Mouse (Mus musculus) lung, postnatal 10 days (tissue): ENCODE measurements around the gene Myzap.
"Not testable (repeated sequence)": the region's sequence is repeated elsewhere in the genome, so short reads cannot be mapped to it uniquely, and the experiment has no call there.

ENCODE experiments used
- DNase-seq: peaks from one replicate; pipeline ENCODE4 v3.0.0; 2021

Myzap gene

DNA sequence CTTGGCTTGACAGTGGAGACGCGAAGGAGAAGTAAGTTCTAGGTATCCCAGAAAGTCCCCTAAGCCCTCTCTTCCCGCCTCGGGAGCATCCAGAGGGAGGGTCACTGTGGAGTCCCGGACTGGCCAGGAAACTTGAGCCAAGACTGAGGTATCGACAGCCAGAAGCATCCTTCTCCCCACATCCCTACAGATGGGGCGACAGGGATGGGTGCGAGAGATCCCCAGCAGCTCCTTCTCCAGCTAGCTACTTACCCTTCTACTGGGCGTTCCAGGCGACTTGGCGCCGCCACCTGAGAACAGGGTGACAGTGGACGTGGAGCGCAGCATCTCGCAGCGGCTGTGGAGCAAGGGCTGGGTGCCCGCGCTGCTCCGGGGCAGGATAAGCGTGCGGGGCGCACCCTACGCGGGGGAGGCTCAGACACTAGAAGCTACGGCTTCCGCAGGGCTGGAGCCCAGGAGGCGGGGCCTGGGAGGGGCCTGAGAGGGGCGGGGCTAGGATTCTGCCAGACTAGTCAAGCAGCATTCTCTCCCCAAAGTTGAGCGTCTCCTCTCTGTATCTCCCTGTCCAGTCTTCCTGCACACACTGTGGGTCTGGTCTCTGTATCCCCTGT, at the start of gene Myzap:
Myzap (minus strand) TSS at position 423 of the 611 bp plus-strand sequence.
- peak; percentile 97 for DNase-seq

DNA sequence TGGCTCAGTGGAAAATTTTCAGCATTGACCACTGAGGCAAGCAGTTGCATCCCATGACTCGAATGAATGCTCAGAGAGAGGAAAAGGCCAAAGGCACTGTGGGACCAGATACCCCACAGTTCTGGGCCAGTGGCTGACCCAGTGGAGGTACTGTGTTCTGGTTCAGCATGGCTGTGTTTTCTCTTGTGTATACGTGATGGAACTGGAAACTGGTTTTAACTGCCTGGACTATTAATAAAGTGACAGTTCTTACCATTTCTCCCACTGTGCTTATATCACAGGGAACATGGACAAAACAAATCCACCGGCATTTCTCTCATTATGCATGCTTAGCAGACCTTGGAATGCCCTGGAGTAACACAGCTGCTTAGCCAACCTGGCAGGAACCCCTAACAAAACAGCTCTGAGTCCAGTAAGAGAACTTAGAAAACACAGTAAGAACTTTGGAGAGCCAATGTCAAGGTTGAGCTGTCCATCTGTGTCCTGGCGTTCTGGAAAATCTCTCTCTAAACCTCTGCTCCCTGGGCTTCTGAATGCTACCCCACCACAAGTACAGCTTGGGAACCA, 48.3 kb upstream of the Myzap start:
- DNase-seq, result no peak

DNA sequence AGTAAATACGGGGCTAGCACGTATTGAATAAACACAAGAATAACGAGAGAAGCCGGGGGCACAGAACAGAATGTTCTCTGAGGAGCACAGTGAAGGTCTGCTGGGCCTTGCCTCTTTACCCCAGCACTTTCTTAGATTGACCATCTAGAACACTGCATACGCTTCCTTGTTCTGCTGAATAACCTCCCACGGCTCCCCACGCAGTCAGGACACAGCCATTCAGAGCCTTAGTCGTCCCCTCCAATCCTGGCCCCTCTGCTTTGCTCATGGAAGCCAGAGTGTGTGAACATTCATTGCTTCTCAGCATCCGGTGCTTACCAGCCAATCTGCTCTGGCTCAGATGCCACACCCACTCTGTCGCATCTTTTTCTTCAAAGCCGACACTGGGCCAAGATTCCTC, 46.0 kb upstream of the Myzap start:
- DNase-seq, result no peak

DNA sequence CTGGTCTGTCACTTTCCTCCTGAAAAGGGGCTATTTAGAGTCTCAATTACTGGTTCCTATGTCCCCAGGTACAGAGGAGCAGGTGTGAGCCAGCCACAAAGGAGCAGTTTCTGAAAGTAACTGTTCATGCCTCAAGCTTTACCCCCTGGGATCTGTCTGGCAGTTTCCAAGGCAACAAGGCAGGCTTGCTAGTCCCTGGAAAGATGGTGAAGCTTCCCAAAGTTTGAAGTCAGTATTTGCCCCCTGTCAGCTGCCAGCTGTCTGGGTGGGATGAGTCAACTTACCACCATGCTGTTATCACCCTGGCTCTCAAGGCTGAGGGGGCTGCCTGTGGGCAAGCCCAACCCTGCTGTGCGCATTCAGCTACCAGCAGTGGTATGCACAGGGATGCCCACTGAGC, 44.7 kb upstream of the Myzap start:
- DNase-seq, result no peak

DNA sequence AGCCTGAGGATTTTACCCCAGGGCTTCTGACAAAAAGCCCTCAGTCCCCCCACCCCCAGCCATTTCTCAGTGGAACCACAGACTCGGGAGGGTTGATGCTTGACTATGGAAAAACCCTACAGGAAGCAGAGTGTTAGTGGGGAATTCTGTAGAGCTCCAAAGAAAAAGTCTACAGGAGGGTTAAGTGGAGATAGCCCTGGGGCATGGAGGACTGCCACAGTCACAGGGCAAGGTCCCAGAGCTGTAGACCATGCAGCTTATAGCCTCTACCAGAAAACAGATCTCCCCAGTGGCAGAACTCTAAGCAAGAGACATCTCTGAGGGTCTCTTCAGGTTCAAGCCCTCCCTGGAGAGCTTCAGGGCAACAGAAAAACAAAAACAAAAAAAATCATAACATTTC, 43.5 kb upstream of the Myzap start:
- DNase-seq, result no peak

DNA sequence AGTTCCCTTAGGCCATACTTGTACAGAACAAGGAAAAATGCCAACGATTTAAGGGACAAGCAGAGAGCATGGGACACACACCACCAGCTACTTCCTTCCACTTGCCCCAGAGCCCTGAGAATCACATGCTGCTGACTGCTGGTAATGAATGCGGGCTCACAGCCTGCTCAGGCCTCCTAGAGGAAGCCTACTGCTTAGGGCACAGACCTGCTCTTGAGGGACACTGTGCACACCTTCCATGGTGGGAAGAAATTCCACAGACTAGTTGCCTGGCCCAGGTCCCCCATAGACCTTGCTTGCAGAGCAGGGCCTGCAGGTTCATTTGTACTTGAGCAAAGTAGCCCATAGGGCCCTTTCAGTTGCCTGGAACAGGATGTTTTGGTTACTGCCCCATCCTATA, 42.8 kb upstream of the Myzap start:
- DNase-seq, result no peak

DNA sequence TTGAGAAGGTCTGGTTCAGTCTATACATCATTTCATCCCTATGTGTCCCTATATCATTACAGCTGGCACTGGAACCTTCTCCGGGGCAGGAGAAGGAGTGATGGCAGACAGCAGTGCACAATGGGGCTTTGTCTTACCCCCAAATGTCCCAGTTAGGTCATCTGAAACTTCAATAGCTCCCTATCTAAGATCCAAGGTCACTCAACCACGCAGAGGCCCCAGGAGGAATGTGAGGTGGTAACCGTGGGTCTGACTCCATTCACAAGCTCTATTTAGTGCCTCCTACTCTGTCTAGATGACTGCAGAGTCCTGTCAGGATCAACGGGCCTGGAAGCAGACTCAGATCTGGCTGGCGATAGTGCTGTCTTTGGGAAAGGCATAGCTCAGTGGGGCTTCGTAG, 36.8 kb upstream of the Myzap start:
- no peak for DNase-seq

DNA sequence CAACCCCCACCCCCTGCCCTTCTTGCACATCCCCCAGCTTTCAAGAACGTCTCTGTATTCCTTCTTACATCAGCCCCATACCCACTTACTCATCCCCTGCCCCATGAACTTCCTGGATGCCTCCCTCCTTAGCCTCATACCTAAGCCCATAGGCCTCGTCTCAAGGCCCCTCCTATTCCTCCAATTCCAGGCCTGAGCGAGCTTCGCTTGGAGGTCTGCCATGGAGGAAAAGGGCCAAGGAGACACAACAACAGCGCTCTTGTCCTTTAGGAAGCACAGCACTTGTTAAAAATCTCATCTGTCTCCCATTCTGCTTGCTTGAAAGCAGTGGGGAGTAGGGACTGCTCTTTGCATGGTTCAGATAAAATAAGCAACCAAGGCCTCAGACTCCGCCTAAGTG, 36.1 kb upstream of the Myzap start:
- DNase-seq, result no peak

DNA sequence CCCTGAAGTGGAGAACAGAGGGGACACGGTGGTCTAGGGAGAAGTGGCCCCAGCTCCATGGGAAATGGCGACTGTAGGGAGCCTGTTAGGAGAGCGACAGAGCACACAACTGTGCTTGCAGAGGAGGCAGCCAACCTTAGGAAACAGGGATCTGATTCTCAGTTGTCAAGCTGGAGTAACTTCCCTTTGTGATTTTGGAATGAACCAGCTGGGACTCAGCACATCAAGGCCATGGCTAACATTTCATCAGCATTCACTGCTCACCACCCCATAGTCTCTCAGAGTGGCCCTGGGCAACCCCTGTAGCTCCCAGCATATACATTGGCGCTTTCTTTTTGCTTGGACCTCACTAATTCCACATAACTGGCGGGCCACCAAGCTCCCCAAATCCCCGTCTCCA, 33.8 kb upstream of the Myzap start:
- no peak for DNase-seq

DNA sequence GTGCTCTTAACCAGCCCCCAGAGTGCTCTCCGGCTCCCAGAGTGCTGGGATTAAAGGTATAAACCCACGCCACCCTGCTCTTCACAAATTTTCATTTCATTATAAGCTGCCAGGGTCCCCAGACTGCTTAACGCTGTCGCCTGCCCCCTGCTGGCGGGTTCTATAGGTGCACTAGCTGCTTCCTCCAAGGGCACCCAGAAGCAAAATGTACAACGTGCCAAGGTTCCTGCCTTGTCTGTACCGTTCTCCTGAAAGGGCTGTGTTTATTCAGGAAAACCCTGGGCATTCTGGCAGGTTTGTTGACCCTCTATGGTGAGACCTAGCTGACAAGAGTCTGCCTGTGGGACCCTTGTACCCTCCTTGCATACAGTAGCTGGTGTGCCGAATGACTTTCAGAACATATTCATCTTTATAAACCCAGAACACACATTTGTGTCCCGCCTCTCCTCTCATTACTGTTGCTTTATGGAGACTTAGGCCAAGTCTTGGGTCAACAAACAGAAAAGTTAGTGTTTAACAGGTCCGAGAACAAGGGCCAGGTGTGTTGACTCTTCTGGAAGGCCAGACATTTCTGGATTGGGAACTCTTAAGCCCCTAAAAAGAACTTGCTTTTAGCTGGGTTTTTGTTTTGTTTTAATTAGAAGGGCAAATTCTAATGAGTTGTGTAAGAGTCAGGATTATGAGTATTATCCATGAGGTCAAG, 32.8 kb upstream of the Myzap start:
- DNase-seq, result peak; percentile 85

DNA sequence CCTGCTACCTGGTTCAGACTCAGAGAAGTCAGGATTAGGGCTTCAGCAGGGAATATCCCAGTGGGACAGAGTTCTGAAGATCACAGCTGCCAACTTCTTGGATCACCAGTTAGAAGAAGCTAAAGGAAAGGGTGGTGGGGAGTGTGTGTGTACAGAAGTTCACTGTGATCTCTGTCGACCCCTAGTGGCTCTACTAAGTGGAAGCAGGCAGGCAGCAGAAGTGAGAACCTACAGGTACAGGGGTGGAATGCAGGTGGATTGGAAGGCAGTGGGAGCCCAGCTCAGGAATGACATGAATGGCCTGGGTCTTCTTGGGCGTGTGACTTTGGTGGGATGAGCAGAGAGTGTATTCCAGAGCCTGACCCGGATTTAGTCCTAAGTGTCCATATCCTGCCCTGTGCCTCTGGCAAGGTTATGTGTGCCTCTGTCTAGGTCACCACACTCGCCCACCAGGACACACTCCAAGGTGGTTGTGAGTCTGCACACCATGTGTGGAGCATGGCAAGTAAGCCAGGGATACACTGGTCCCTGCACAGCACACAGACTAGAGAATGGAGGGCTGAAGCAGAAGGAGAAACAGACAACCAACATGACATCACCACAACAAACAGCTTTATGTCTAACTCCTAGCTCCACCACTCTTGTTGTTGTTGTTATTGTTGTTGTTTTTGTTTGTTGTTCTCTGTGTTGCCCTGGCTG, 31.9 kb upstream of the Myzap start:
- DNase-seq, result peak; percentile 65

DNA sequence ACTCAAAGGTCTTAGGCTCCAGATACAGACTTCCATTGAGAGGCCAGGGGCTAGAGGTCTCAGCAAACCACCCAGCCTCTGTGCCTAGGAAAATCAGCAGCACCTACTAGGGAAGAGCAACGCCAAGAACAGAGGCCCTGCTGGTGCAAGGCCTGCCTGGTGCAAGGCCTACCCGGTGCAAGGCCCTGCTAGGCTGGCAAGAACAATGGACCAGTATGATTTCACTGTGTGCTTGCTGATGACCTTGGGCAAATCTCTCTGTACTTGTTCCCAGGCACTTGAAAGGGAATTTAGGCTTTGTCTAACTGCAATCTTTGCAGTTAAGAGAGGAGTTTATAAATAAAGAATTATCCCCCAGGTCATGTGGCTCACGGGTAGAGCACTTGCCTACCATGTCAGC, 30.4 kb upstream of the Myzap start:
- DNase-seq, result no peak

DNA sequence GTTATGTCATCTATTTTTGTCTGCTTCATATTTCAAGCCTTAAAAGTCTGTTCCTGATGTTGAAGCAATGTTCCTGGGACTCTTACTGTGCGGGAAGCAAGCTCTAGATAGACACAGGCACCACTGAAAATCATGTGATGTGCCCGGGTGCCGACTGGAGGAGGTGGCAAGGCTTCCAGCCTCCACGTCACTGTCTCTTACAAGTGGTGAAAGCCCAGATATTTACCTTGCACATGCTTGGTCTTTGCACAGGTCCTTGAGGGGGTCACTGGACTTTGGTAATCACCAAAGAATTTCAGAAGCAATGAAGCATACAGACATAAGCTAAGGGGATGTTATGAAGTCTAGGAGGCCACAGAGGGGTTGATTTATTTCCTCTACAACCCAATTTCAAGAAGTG, 29.8 kb upstream of the Myzap start:
- no peak for DNase-seq

DNA sequence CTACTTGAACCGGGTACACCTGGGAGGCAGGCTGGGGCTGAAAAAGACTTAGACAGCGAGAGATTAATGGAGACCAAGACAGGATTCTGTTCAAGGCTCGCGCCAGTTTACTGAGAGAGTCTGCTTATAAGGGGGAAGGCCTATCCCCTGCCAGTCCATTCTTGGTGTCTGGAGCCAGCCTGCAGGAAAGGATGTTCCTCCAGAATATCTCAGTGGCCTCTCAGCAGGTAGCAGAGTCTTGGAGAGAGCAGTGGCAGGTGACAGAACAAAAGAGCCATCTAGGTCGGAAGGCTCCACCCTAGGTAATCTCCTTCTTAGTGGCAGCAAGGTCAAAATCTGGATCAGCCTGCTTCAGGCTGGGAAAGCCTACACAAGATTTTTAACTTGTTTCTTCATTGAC, 28.0 kb upstream of the Myzap start:
- DNase-seq, result not testable (repeated sequence)

DNA sequence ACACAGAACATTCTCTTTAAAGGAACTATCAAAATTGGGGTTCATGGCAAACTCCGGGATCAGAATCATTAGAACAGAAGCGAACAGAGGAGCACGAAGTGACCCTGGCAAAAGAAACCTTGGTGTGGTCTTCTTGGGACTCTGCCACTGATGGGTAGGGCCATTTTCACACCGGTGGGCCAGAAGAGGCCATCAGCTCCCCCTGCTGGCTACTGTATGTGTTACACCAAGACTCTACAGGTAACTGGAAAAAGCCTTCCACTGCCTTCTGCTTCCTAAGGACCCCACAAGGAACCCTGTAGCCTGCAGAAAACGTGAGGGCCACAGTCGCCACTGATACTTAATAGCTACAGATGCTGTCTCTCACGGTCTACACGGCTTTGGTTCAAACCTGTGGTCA, 25.2 kb upstream of the Myzap start:
- DNase-seq, result peak; percentile 57

DNA sequence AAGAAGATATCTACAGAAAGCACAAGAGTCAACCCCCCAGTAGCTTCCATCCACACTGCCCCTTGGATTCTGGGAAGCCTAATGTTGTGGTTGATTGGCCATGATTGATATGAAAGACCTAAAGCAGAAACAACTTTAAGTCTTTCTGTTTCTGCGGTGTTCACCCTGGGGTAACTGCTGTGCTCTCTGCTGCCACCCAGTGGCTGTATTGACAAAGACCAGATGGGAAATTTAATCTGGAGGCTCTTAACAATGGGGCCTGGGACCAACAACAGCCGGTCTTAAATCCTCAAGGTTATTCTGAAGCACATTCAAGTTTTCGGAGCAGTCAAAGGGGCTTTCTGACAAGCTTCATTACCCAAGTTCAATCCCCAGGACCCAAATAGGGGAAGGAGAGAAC, 24.0 kb upstream of the Myzap start:
- peak; percentile 88 for DNase-seq

DNA sequence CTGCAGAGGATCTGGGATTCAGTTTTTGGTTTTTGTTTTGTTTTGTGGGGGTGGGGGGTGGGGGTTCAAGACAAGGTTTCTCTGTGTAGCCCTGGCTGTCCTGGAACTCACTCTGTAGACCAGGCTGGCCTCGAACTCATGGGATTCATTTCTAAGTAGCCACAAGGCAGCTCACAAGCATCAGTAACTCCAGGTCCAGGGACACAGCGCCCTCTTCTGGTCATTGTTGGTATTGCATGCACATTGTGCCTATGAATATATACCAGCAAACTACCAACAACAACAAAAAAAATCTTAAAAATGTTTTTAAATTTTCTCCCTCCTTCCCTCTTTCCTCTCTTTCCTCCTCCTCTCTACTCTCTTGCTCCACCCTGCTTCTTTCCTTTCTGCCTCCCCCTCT, 22.5 kb upstream of the Myzap start:
- DNase-seq, result peak; percentile 72

DNA sequence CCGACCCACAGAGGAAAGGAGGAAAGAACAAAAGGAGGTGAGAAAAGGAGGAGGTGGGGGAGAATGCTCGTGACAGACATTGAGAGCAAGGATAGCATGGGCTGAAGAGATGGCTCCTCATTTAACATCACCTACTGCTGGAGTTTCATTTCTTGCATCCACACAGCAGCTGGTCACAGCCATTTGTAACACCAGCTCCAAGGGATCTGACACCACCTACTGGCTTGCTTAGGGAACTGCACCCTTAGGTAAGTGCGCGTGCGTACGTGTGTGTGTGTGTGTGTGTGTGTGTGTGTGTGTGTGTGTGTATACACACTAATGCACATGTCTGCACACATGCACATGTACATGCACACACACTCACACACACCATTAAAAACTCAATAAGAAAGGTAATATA, 20.8 kb upstream of the Myzap start:
- peak; percentile 58 for DNase-seq

DNA sequence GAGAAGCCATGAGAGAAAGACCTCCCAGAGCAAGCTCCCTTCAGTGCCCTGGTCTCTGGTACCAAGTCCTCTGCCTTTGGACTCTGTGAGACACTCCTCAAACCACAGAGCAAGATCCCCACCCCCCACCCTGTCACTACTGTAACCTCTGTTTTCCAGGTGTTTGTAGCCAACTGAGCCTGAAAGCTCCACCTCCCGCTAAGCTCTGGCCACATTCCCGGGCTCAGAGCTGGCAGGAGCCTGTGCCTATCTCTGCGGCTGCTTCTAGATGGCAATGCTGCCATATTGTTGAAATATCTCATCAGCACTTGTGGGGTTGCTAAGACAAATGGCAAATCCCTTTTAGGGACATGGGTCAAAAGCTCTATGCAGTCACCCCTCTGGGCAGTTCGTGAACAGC, 19.7 kb upstream of the Myzap start:
- no peak for DNase-seq

DNA sequence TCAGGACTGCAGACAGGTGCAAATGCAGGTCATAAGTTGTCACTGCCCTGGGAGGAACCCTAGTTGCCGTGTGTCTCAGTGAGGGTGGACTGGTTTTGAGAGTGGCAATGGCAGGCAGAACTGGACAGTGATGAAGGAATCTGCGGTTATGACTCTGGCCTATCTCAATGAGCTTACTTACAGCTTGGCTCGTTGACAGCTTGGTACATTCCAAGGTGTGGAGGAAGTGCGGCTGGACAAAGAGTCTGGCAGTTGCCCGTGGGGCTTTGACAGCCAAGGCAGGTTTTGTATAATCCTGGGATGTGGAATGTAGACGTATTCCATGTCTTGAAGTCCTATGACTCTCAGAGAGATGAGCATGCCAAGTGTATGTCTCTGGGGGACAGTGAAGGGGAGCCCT, 16.9 kb upstream of the Myzap start:
- DNase-seq, result peak; percentile 40

DNA sequence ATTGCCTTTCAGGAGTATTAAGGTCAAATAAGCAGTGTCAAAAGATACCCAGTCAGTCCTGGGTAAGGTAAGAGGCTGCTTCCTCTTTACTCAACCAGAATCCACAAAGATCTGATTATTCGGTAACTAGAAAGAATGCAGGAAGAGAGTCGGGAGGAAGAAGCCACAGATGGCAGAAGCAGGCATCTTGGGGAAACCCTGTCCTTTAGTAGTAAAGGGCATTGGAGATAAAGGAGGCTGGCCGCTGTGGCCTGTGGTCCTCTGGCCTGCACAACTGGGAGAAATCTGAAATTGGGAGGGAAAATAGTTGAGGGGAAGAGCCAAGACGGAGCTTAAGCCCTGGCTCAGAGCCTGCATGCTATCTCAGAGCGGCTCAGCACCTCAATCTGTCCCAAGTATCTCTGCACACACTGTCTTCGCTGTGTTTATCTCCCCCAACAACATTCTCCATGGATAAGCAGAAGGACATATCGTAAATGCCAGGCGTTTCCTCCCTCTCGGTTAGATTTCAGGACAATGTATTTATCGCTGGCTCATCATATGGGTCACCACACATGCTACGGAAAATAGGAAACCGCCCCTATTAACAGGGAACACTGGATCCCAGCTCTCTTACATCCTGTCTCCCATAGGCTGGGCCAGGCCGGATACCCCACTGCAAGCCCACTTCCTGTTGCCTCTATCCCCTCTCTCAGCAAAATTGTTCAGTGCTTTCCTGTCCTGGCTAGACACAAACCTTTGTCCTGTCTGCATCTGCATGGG, 14.3 kb upstream of the Myzap start:
- peak; percentile 67 for DNase-seq

DNA sequence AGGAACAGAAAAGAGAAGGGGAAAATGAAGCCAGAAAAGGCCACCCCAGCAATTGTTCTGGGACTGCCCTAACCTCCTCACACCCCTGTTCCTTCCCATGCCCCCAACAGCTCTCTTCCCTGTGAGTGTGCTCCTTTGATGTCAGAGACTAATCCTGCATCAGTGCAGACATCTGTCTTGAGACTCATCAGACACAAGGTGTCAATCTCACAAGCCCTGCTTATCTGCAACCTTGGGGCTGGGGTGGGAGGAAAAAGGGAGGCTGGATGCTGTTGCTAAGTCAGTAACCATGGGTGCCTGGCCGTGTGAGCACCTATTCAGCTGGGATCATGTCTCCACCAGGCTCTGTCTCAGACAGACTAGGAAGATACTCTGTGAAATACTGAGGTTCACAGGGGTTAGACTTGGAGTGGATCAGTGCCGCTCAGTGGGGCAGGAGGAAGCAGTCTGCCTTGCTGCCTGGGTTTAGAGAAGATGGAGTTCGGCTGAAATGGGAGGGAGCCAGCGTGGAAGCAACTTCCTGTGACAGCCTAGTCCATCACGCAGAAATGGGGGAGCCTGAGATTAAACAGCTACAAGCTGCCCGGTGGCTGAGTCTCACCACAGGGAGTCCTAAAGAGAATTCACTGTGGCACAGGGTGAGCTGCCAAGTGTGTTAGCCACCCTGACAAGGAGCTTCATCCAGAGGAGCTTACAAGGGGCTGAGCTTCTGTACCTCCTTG, 12.9 kb upstream of the Myzap start:
- peak; percentile 59 for DNase-seq

DNA sequence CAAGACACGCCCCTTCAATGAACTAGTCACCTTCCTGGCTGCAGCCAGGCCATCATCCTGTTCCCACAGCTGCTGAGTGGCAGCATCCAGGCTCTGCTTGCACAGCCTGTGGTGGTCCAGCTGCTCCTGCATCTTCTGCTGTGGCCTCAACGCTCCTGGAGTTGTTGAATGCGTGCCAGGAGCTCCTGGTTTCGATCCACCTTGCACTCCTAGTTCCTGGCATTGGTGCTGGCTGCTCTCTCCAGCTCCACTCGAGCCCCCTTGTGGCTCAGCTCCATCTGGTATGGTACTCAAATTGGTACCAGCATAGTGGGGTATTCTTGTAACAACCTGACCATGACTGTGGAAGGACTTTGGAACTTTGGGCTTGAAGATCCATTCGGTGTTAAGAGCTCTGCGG, 7.7 kb upstream of the Myzap start:
- DNase-seq, result no peak
